Mouse (Mus musculus): ENCODE results near the gene Pafah1b2.

GRCm38 (mm10) chr9:46014251-46014681 is 1.8 kb upstream of the Pafah1b2 start:
- peak; percentile 59 for TF ChIP-seq CTCF (IDR thresholded peaks at IDR 0.05)
- TF ChIP-seq EP300 (IDR thresholded peaks at IDR 0.05): peak; percentile 16; the same call in 1 of the 2 replicates

All from lung, postnatal 0 days (tissue).